8 mouse cellular contexts compared by ENCODE assay signal in the genomic region with DNA sequence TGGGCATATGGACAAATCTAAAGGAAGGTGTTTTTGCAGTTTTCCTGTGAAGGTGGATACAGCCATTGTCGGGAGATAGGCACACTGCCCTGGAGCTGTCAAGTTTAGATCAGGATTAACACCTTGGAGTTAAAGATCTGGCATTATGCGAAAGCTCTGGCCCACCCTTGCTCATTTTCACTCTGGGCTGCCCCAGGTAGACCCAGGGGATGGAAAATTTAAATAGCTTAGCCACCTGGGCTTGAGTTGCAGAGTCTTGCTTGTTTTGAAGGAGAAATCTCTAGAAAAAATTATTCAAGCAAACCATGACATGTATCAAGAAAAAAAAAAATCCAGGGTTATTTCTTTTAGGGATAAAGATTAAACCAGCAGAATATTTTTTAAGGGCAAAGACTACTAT. TPM values are rescaled to one million over a fixed set of nuclear protein-coding genes. Genes with fewer than 3 reads are reported as not detected.
DNase-seq lines count a peak whose midpoint lies in the region; ATAC-seq lines count a peak whose summit lies in the region.

No protein-coding gene starts in this region.

- no peak for DNase-seq in kidney, adult 18-20 months
- DNase-seq in frontal cortex, postnatal 36 days (ENCODE audit: low spot score in 2 of 2), result no peak
- DNase-seq in right cerebral cortex, postnatal 4 days, result no peak
- DNase-seq in embryo, embryonic 10.5 days (ENCODE audit: low spot score), result no peak

- peaks cover 6% of the 10 kb centered on the region; the same call in 1 of the 2 replicates for H3K36me3 ChIP-seq in kidney, embryonic 14.5 days (ENCODE audit: control insufficient read depth, insufficient read depth, low read length)
- no peaks in the 10 kb centered on the region for H3K36me3 ChIP-seq in hindbrain, embryonic 15.5 days
- no peaks in the 10 kb centered on the region for H3K36me3 ChIP-seq in midbrain, embryonic 15.5 days (replicated peaks)

- peaks cover 53% of the 10 kb centered on the region for H3K4me1 ChIP-seq in kidney, embryonic 14.5 days (ENCODE audit: control insufficient read depth, insufficient read depth, low read length)
- peaks cover 29% of the 10 kb centered on the region for H3K4me1 ChIP-seq in brown adipose tissue, adult 24 weeks (ENCODE audit: control insufficient read depth, insufficient read depth, insufficient read length, low read length)
- H3K4me1 ChIP-seq in hindbrain, embryonic 15.5 days (replicated peaks), result peaks cover 41% of the 10 kb centered on the region
- peaks cover 39% of the 10 kb centered on the region for H3K4me1 ChIP-seq in midbrain, embryonic 15.5 days

- peak overlapping the region; percentile 78 for H3K4me2 ChIP-seq in kidney, embryonic 14.5 days (replicated peaks; ENCODE audit: low read depth, low read length)
- H3K4me2 ChIP-seq in hindbrain, embryonic 15.5 days, result peak overlapping the region; percentile 62
- H3K4me2 ChIP-seq in midbrain, embryonic 15.5 days, result peak overlapping the region; percentile 81

- peak overlapping the region; percentile 93; the same call in 1 of the 2 replicates for H3K9ac ChIP-seq in kidney, embryonic 14.5 days (ENCODE audit: low read depth, low read length)
- H3K9ac ChIP-seq in hindbrain, embryonic 15.5 days, result no peak overlapping the region
- no peak overlapping the region for H3K9ac ChIP-seq in midbrain, embryonic 15.5 days

- no peaks in the 10 kb centered on the region for H3K27me3 ChIP-seq in kidney, embryonic 14.5 days (ENCODE audit: control insufficient read depth, insufficient read depth, low read length)
- H3K27me3 ChIP-seq in hindbrain, embryonic 15.5 days, result no peaks in the 10 kb centered on the region
- H3K27me3 ChIP-seq in midbrain, embryonic 15.5 days (replicated peaks), result no peaks in the 10 kb centered on the region

- H3K9me3 ChIP-seq in kidney, embryonic 14.5 days (ENCODE audit: control insufficient read depth, low read length), result no peaks in the 10 kb centered on the region
- H3K9me3 ChIP-seq in hindbrain, embryonic 15.5 days, result no peaks in the 10 kb centered on the region
- H3K9me3 ChIP-seq in midbrain, embryonic 15.5 days, result no peaks in the 10 kb centered on the region

- peak overlapping the region; percentile 73 for H3K4me3 ChIP-seq in kidney, embryonic 14.5 days (ENCODE audit: low read length)
- peak overlapping the region; percentile 57 for H3K4me3 ChIP-seq in brown adipose tissue, adult 24 weeks (ENCODE audit: insufficient read depth, low read depth, low read length)
- no peak overlapping the region; the same call in 1 of the 2 replicates for H3K4me3 ChIP-seq in hindbrain, embryonic 15.5 days
- H3K4me3 ChIP-seq in midbrain, embryonic 15.5 days, result peak overlapping the region; percentile 27; the same call in 1 of the 2 replicates

- WGBS in kidney, embryonic 14.5 days, result 13% methylated on average over 2 of the region's 2 CpGs
- 41% methylated on average over 2 of the region's 2 CpGs for WGBS in hindbrain, embryonic 15.5 days
- 18% methylated on average over 2 of the region's 2 CpGs for WGBS in midbrain, embryonic 15.5 days

- ATAC-seq in kidney, embryonic 14.5 days (ENCODE audit: low FRiP score, low TSS enrichment), result no peak
- no peak for ATAC-seq in hindbrain, embryonic 15.5 days (ENCODE audit: low FRiP score, low read depth)
- no peak for ATAC-seq in midbrain, embryonic 15.5 days (replicated peaks)

- H3K27ac ChIP-seq in kidney, embryonic 14.5 days (ENCODE audit: low read depth, low read length), result peak overlapping the region; percentile 97
- peak overlapping the region; percentile 99 for H3K27ac ChIP-seq in brown adipose tissue, adult 24 weeks (replicated peaks; ENCODE audit: low read depth, low read length)
- peak overlapping the region; percentile 79; the same call in 1 of the 2 replicates for H3K27ac ChIP-seq in hindbrain, embryonic 15.5 days (replicated peaks)
- H3K27ac ChIP-seq in midbrain, embryonic 15.5 days, result peak overlapping the region; percentile 66

RNA-seq across cellular contexts. Expression of a gene that starts 3.4 kb away (rescaled TPM):
- 45.1 and 78.4 TPM in 2 replicates for polyA plus RNA-seq in kidney, embryonic 14.5 days (2014; fragmentation: Nextera tagmentation; extraction: Ambion mirVana)
- 23.1 and 33.5 TPM in 2 replicates for polyA plus RNA-seq in brown adipose tissue, adult 24 weeks (2012; ENCODE audit: insufficient read depth, insufficient read length, missing spikeins)
- 28.9 and 30.3 TPM in 2 replicates for polyA plus RNA-seq in hindbrain, embryonic 15.5 days (2015; fragmentation: Nextera tagmentation; extraction: Ambion mirVana)
- polyA plus RNA-seq in midbrain, embryonic 15.5 days (2015; fragmentation: Nextera tagmentation; extraction: Ambion mirVana), result 24.6 and 27.7 TPM in 2 replicates
